Mouse (Mus musculus): ENCODE data around the gene Srp9.
"Not testable (repeated sequence)": the region's sequence is repeated elsewhere in the genome, so short reads cannot be mapped to it uniquely, and the experiment has no call there.

Srp9 gene

DNA sequence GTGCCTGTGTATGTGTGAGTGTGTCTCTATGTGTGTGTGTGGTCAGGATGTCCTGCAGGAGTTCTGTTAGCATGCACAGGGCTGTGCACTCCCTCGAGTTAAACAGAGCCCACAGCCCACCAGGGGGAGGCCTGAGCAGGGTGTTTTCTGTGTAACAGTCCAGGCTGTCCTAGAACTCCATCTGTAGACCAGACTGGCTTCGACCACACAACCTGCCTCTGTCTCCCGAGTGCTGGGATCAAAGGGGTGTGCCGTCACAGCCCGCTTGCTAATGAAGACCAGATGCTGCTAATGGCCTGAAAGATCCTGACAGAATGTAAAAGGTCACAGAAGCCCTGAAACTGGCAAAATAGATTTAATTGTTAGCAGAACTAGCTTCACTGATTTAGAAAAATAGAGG lies 21.0 kb downstream of the Srp9 start:
- DNase-seq (ENCODE audit: low read depth, low spot score), result peak; percentile 65

GRCm38 (mm10) chr1:182148864-182149514 lies 24.5 kb downstream of the Srp9 start:
- DNase-seq (ENCODE audit: low read depth, low spot score), result no peak

- peak; percentile 33 for DNase-seq (ENCODE audit: low read depth, low spot score)
Observed at GRCm38 (mm10) chr1:182149966-182150365, 25.4 kb downstream of the Srp9 start.

- no peak for DNase-seq (ENCODE audit: low read depth, low spot score)
Observed at GRCm38 (mm10) chr1:182157734-182158133, 33.2 kb downstream of the Srp9 start.

- no peak for DNase-seq (ENCODE audit: low read depth, low spot score)
Observed at GRCm38 (mm10) chr1:182159575-182159974, 35.0 kb downstream of the Srp9 start.

GRCm38 (mm10) chr1:182162951-182163350 lies 38.4 kb downstream of the Srp9 start:
- DNase-seq (ENCODE audit: low read depth, low spot score), result no peak

- DNase-seq (ENCODE audit: low read depth, low spot score), result no peak
Observed at GRCm38 (mm10) chr1:182164386-182164785, 39.8 kb downstream of the Srp9 start, which contains the start of gene Vmn1r1. TSS of gene Vmn1r1 (minus strand) at chr1:182164486.

DNA sequence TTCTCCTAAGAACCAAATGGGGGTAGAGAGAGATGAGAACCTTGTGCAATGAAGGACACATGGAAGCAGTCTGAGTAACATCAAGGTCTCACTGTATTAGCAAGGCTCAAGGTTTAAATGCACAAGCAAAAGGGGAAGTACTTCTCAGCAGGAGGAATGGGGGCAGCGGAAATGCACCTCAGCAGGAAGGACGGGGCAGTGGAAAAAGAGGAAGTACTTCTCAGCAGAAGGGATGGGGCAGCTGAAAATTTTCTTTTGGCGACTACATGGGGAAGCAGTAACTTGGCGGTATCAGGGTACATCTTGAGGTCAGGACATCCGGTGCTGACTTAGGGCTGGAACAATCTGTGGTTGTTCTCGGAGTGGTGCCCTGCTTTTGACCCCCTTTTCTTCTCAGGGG lies 45.7 kb downstream of the Srp9 start:
- DNase-seq (ENCODE audit: low read depth, low spot score), result not testable (repeated sequence)

DNA sequence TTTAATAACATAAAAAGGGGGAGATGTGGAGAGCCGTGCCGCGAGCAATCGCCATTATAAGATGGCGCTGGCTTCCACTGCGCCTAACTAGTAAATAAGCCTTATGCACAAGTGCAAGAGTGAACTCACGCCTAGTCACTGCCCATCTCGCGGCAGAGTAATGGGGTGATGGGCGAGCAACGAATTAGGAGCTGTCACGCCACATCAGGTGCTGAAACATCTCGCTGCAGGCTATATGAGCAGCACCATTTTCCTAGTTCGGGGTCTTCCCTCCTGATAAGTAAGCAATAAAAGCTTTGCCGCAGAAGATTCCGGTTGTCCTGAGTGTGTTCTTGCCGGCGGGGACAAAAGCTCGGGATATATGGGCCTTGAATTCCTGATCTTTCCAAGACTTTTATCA lies 52.4 kb downstream of the Srp9 start:
- not testable (repeated sequence) for DNase-seq (ENCODE audit: low read depth, low spot score)

- no peak for DNase-seq (ENCODE audit: low read depth, low spot score)
Observed at GRCm38 (mm10) chr1:182181456-182182305, 57.1 kb downstream of the Srp9 start.

Measured in mesoderm, embryonic 11.5 days (tissue).